Mouse (Mus musculus) limb, embryonic 11.5 days (tissue): ENCODE results near the gene Clcnka. TPM values are rescaled to one million over a fixed set of nuclear protein-coding genes. Genes with fewer than 3 reads are reported as not detected.

Source experiments
- ATAC-seq: fragments of 200-750 bp; cut with Nextera tagmentation; 2 replicates; pipeline ENCODE4 v1.8.0; 2017; ENCODE audit warnings: low read depth; ENCODE audit not compliant: insufficient number of reproducible peaks, low FRiP score, low TSS enrichment
- DNase-seq: peaks from one replicate; pipeline ENCODE4 v3.0.0-alpha.2; 2015; ENCODE audit warnings: low spot score
- H3K27ac ChIP-seq: fragments of 300-500 bp; sonication (generic); replicated peaks from 2 replicates; pipeline ENCODE4 v1.5.1; 2014; ENCODE audit warnings: low read depth, mild to moderate bottlenecking, low read length
- H3K27me3 ChIP-seq: fragments of 300-500 bp; sonication (generic); 2 replicates; pipeline ENCODE4 v1.6.1; 2014; ENCODE audit warnings: mild to moderate bottlenecking, low read length, mixed read lengths; ENCODE audit not compliant: control insufficient read depth, insufficient read depth
- H3K36me3 ChIP-seq: fragments of 300-500 bp; sonication (generic); 2 replicates; pipeline ENCODE4 v1.6.1; 2014; ENCODE audit warnings: mild to moderate bottlenecking, low read length, moderate library complexity, mixed read lengths; ENCODE audit not compliant: control insufficient read depth, insufficient read depth
- H3K4me1 ChIP-seq: fragments of 300-500 bp; sonication (generic); 2 replicates; pipeline ENCODE4 v1.6.1; 2014; ENCODE audit warnings: low read length, mixed read lengths; ENCODE audit not compliant: control insufficient read depth, insufficient read depth
- H3K4me2 ChIP-seq: fragments of 300-500 bp; sonication (generic); 2 replicates; pipeline ENCODE4 v1.6.1; 2014; ENCODE audit warnings: low read depth, mild to moderate bottlenecking, moderate library complexity; ENCODE audit not compliant: severe bottlenecking
- H3K4me3 ChIP-seq: fragments of 300-500 bp; sonication (generic); 2 replicates; pipeline ENCODE4 v1.5.1; 2014; ENCODE audit warnings: low read depth, low read length
- H3K9ac ChIP-seq: fragments of 300-500 bp; sonication (generic); 2 replicates; pipeline ENCODE4 v1.6.1; 2014; ENCODE audit warnings: mild to moderate bottlenecking, low read length
- H3K9me3 ChIP-seq: fragments of 300-500 bp; sonication (generic); 2 replicates; pipeline ENCODE4 v1.6.1; 2016; ENCODE audit warnings: low read length; ENCODE audit not compliant: control insufficient read depth
- WGBS: fragments of 180-500 bp; shearing (Covaris S2); extraction: QIAGEN DNeasy Blood & Tissue Kit; methylation state at CpG from one replicate; pipeline ENCODE4 v1.1.7; 2014; 5-methylcytosine and 5-hydroxymethylcytosine counted together
- polyA plus RNA-seq: library from polyadenylated mRNA; unstranded; fragments of >200 nt; fragmentation: Nextera tagmentation; extraction: Ambion mirVana; gene quantifications from 2 replicates; pipeline ENCODE4 v1.2.1, GENCODE M21; 2014

The Clcnka gene
- 0.21 and 0.33 TPM in 2 replicates for polyA plus RNA-seq

DNA sequence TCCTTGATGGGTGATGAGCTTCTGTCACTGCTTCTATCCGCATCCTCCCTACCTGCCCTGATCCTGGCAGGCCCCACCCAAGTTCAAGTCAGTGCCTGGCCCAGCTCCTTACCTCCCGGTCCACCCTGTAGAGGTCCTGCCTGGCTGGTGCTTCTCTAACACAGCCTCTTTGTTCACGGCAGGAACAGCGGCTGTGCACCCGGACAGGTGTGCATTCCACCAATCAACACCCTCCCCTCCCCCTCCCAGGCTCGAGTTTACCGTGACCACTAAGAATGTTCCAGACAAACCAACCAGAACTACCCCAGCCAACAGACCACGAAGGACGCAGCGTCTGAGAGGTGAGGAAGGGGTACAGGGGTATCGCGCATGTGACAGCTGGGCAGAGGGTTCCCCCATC, at the start of gene Clcnka:
Clcnka (minus strand) TSS at position 180 of the 400 bp plus-strand sequence.
- no peak for ATAC-seq
- Histone ChIP-seq H3K9me3 (no peaks in the 10 kb centered on the region), H3K36me3 (no peaks in the 10 kb centered on the region), H3K4me1 (no peaks in the 10 kb centered on the region), H3K27ac (no peak within 1 kb of the TSS), H3K9ac (no peak within 1 kb of the TSS), H3K4me2 (no peak within 1 kb of the TSS; the same call in 1 of the 2 replicates), H3K4me3 (no peak within 1 kb of the TSS), H3K27me3 (no peaks in the 10 kb centered on the region)
- DNase-seq, result no peak
- WGBS, result 53% methylated on average over 12 of the region's 12 CpGs

DNA sequence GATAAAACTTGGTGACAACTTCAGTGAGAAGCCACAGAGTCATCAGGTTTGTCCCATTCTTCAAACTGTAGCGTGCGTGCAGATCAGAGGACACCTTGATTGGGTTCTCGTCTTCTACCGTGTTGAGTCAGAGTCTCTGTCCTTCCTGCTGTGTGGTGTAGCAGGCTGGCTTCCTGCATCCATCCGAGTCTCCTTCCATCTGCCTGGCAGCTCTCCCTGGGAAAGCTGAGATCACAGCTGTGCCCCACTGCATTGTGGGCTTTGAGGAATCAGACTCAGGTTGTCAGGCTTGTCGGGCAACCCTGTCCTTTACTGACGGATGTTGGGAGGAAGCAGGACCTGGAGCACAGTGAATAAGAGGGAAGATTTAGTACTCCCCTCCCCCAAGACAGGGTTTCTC, 47.7 kb upstream of the Clcnka start:
- ATAC-seq, result no peak
- H3K4me2 ChIP-seq, result no peak overlapping the region
- H3K27ac ChIP-seq, result no peak overlapping the region
- no peak overlapping the region for H3K9ac ChIP-seq
- peaks cover 11% of the 10 kb centered on the region for H3K36me3 ChIP-seq
- DNase-seq, result no peak
- peaks cover 8% of the 10 kb centered on the region for H3K4me1 ChIP-seq
- 78% methylated on average over 7 of the region's 7 CpGs for WGBS
- H3K27me3 ChIP-seq, result no peaks in the 10 kb centered on the region
- no peaks in the 10 kb centered on the region for H3K9me3 ChIP-seq
- H3K4me3 ChIP-seq, result no peak overlapping the region

DNA sequence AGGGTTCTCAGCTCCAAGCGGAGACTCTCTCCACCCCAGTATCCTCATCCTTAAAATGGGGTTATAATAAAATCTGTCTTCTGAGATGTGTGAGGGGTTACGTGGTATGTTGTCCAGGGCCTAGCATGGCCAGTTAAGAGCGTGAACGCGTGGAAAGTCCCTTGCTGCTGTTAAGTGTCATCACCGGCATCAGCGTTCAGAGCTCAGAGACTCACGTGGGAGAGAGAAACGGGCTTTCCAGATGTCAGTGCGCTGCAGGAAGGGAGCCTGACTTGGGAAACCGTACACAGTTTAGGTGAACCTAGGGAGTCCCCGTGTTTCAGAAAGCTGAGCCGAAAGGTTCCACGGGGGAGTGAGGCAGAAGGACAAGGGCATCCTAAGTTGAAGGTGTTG, 46.8 kb upstream of the Clcnka start:
- Histone ChIP-seq H3K4me2 (peak overlapping the region; percentile 88), H3K36me3 (peaks cover 11% of the 10 kb centered on the region), H3K4me3 (peak overlapping the region; percentile 73), H3K4me1 (peaks cover 8% of the 10 kb centered on the region), H3K9ac (peak overlapping the region; percentile 93), H3K9me3 (no peaks in the 10 kb centered on the region), H3K27me3 (no peaks in the 10 kb centered on the region), H3K27ac (no peak overlapping the region)
- ATAC-seq (0 out of 2 replicates have a peak, but pooled peaks have one; percentile 22), DNase-seq (no peak)
- WGBS, result 19% methylated on average over 14 of the region's 14 CpGs

DNA sequence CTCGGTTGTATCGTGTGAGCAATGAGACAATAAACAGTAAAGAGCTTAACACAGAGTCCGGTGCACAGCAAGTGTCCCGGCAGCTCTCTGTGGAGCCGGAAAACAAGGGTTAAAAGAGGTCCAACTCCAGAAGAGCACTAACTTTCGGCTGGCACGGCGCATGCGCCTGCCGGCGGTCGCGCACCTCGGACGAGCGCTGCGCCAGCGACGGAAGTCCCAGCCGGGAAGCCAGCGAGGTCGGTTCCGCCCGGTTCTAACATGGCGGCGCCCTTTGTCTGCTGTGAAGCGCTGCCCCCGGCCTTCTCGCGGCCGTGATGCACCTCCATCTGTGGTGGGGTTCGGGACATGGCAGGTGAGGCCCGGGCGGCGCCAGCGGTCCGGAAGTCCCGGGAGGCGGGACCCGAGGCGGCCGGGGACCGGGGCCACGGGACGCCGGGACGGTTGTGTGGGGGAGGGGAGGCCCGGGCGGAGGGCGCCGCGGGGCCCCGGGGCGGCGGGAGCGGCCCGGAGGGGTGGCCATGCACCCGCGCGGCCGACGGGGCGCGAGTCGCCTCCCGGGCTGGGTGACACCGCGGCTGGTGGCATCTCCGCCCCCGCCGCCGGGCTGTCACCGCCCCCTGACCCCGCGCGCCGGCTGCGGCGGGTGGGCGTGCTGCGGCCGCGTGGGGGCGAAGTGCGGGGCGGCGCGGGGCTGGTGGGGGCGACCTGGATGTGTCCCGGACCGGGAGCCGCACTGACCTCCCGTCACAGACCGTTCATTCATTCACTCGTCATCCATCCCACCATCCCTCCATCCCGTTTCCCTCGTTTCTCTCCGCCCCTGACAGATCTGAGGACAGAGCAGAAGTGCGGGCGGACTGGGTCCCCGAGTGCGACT, 46.2 kb upstream of the Clcnka start, which contains the start of gene Zbtb17:
Zbtb17 (plus strand) TSS at position 204 of the 877 bp plus-strand sequence.
- H3K9me3 ChIP-seq, result no peaks in the 10 kb centered on the region
- H3K4me3 ChIP-seq, result peak within 1 kb of the TSS; percentile 73
- H3K27ac ChIP-seq, result peak within 1 kb of the TSS; percentile 53
- H3K27me3 ChIP-seq, result no peaks in the 10 kb centered on the region
- H3K9ac ChIP-seq, result peak within 1 kb of the TSS; percentile 93
- DNase-seq (peak; percentile 94), ATAC-seq (peak; percentile 76)
- WGBS, result 0% methylated on average over 67 of the region's 102 CpGs
- peak within 1 kb of the TSS; percentile 88 for H3K4me2 ChIP-seq
- peaks cover 11% of the 10 kb centered on the region for H3K36me3 ChIP-seq
- H3K4me1 ChIP-seq, result peaks cover 8% of the 10 kb centered on the region

GRCm38 (mm10) chr4:141443641-141444429, 45.3 kb upstream of the Clcnka start:
- Histone ChIP-seq H3K9me3 (no peaks in the 10 kb centered on the region), H3K27ac (no peak overlapping the region), H3K4me2 (peak overlapping the region; percentile 88), H3K4me1 (peaks cover 8% of the 10 kb centered on the region), H3K9ac (peak overlapping the region; percentile 93), H3K4me3 (peak overlapping the region; percentile 73), H3K27me3 (no peaks in the 10 kb centered on the region), H3K36me3 (peaks cover 6% of the 10 kb centered on the region)
- ATAC-seq, result no peak
- no peak for DNase-seq
- WGBS, result 51% methylated on average over 11 of the region's 11 CpGs

GRCm38 (mm10) chr4:141440877-141441276, 42.4 kb upstream of the Clcnka start:
- Histone ChIP-seq H3K9me3 (no peaks in the 10 kb centered on the region), H3K36me3 (no peaks in the 10 kb centered on the region), H3K4me1 (peaks cover 7% of the 10 kb centered on the region), H3K27ac (no peak overlapping the region), H3K27me3 (no peaks in the 10 kb centered on the region), H3K4me3 (no peak overlapping the region), H3K4me2 (no peak overlapping the region), H3K9ac (no peak overlapping the region)
- DNase-seq (no peak), ATAC-seq (no peak)

DNA sequence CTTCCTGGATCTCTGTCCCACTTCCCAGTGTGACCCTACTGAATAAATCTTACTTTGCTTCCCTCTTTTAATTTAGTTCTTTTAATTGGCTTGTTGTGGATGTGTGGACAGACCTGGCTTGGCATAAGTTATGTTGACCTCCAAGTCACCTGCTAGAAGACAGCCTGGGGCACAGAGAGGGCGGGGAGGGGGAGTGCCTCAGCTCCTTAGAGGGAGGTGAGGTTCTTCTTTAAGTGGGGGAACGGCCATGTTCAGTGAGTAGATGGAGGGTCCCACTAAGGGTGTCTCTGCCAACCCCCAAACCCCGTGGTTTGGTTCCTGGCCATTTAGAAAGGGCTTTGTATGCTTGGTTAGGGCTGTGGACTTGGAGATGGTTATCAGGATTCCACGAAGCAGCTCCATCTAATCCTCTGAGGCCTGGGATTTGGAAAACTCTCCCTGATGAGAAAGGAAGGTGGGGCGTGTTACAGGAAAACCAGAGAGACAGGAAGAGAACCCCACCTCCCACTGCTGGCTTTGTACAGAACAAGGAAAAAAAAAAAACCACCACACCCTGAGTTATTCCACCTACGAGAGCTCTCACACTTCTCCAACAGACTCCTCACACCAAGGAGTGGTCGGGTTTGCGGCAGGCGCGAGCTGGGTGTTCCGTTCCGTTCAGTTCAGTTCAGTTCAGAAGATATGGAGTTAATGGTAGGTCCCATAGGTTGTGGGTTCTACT, 40.7 kb upstream of the Clcnka start:
- no peaks in the 10 kb centered on the region for H3K27me3 ChIP-seq
- H3K4me1 ChIP-seq, result no peaks in the 10 kb centered on the region
- H3K4me3 ChIP-seq, result no peak overlapping the region
- H3K9ac ChIP-seq, result no peak overlapping the region
- no peaks in the 10 kb centered on the region for H3K36me3 ChIP-seq
- H3K27ac ChIP-seq, result no peak overlapping the region
- no peaks in the 10 kb centered on the region for H3K9me3 ChIP-seq
- ATAC-seq (no peak), DNase-seq (no peak)
- 85% methylated on average over 12 of the region's 12 CpGs for WGBS
- H3K4me2 ChIP-seq, result no peak overlapping the region

DNA sequence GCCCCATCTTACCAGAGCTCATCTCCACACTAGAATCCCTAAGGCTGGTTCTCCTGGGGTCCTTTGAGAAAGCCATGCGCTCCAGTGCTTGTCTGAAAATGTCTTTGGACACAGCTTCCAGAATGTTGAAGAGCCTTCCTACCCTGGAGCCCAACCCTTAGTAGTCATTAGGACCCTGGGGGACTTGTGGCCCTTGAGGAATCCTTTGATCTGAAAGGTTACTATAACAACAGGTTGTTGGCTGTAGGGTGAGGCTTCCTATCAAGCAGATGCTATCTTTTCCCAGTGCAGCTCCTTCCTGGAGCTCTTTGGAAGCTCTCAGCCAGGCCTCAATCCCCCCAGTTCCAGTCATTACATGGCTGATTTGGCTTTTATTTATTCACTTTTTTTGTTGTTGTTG, 37.5 kb upstream of the Clcnka start, which contains the start of gene Srarp:
Srarp (minus strand) TSS at position 132 of the 400 bp plus-strand sequence.
- no peaks in the 10 kb centered on the region for H3K36me3 ChIP-seq
- H3K4me3 ChIP-seq, result no peak within 1 kb of the TSS
- 69% methylated on average over 1 of the region's 1 CpGs for WGBS
- H3K27ac ChIP-seq, result no peak within 1 kb of the TSS
- H3K4me1 ChIP-seq, result no peaks in the 10 kb centered on the region
- no peaks in the 10 kb centered on the region for H3K9me3 ChIP-seq
- DNase-seq (no peak), ATAC-seq (no peak)
- no peak within 1 kb of the TSS for H3K9ac ChIP-seq
- H3K27me3 ChIP-seq, result no peaks in the 10 kb centered on the region
- no peak within 1 kb of the TSS for H3K4me2 ChIP-seq
